Mouse (Mus musculus) heart, adult 2 months (tissue): ENCODE measurements around the gene Sod3. TPM values are rescaled to one million over a fixed set of nuclear protein-coding genes. Genes with fewer than 3 reads are reported as not detected.
A peak's percentile ranks its signal among the peaks of the same experiment; 100 is the strongest.

Source experiments
- DNase-seq, 2 experiments: peaks; one replicate each; pipeline ENCODE4 v3.0.0; 2021
- H3K27ac ChIP-seq: fragments of 200-600 bp; 2 replicates; pipeline ENCODE4 v1.8.1; 2022
- H3K27me3 ChIP-seq: fragments of 200-500 bp; 2 replicates; pipeline ENCODE4 v1.6.1; 2012; ENCODE audit warnings: mild to moderate bottlenecking, low read length, inconsistent platforms, mixed read lengths; ENCODE audit not compliant: control insufficient read depth, insufficient read depth
- H3K36me3 ChIP-seq: fragments of 200-500 bp; 2 replicates; pipeline ENCODE4 v1.6.1; 2012; ENCODE audit warnings: low read length, inconsistent platforms; ENCODE audit not compliant: control insufficient read depth, insufficient read depth
- H3K4me1 ChIP-seq: fragments of 200-500 bp; 2 replicates; pipeline ENCODE4 v1.6.1; 2011; ENCODE audit warnings: low read length; ENCODE audit not compliant: control insufficient read depth, insufficient read depth
- H3K4me3 ChIP-seq: fragments of 200-600 bp; 2 replicates; pipeline ENCODE4 v1.8.1; 2022
- H3K79me2 ChIP-seq: fragments of 200-500 bp; replicated peaks from 2 replicates; pipeline ENCODE4 v1.6.1; 2012; ENCODE audit warnings: mild to moderate bottlenecking, inconsistent platforms, low read length, moderate library complexity, mixed read lengths; ENCODE audit not compliant: control insufficient read depth, insufficient read depth
- H3K9ac ChIP-seq: fragments of 200-500 bp; 2 replicates; pipeline ENCODE4 v1.6.1; 2012; ENCODE audit warnings: low read depth, mild to moderate bottlenecking, control low read depth, inconsistent platforms, low read length, mixed read lengths
- CTCF ChIP-seq: fragments of 200-600 bp; IDR thresholded peaks from 2 replicates; pipeline ENCODE4 v1.8.1; 2022; ENCODE audit warnings: antibody characterized with exemption, mild to moderate bottlenecking, moderate library complexity
- EP300 ChIP-seq: fragments of 200-500 bp; IDR thresholded peaks from 2 replicates; pipeline ENCODE4 v1.6.1; 2011; ENCODE audit warnings: low read depth, low read length, control low read depth; ENCODE audit not compliant: insufficient read depth
- POLR2A ChIP-seq: fragments of 200-500 bp; IDR thresholded peaks from 2 replicates; pipeline ENCODE4 v1.6.1; 2011; ENCODE audit warnings: mild to moderate bottlenecking, low read depth, low read length, control low read depth; ENCODE audit not compliant: insufficient read depth
- WGBS: fragments of 180-500 bp; shearing (Covaris S2); methylation state at CpG from one replicate; pipeline ENCODE4 v1.1.7; 2018; 5-methylcytosine and 5-hydroxymethylcytosine counted together
- intact Hi-C: fragments of 180-260 bp; cut with DNase I; formaldehyde crosslinking; loops from one replicate; pipeline ENCODE4 v1.15.1; 2025
- long read RNA-seq: library from polyadenylated mRNA; stranded (forward); transcript quantifications from one replicate; pipeline ENCODE4 v2.0.0, GENCODE M21; 2021
- polyA plus RNA-seq: library from polyadenylated mRNA; depleted of rRNA; stranded (reverse); fragments of >200 nt; gene quantifications from 2 replicates; pipeline ENCODE4 v1.2.3, GENCODE M21; 2012; rRNA removed
- total RNA-seq, 2 experiments: library from RNA; stranded (reverse); gene quantifications; 2 replicates each; pipeline ENCODE4 v1.2.3; 2021

Sod3 gene
- total RNA-seq (10 to 100 TPM; 14.8 to 15.1 TPM), polyA plus RNA-seq (31.4 and 42.8 TPM in 2 replicates)
- long read RNA-seq, transcript Sod3-201 (2 exons, 3,738 nt), result major isoform, 36 of 40 reads
- long read RNA-seq, partial matches to known transcripts, result 3 of 40 reads
- long read RNA-seq, other reads (novel, unspliced or antisense), result 1 of 40 reads

GRCm38 (mm10) chr5:52363468-52364150 lies at the start of gene Sod3:
TSS of gene Sod3 (plus strand) at chr5:52363791.
- 13% methylated on average over 11 of the region's 11 CpGs for WGBS
- H3K9ac ChIP-seq, result peak within 1 kb of the TSS; percentile 59
- H3K4me1 ChIP-seq, result peaks cover 3% of the 10 kb centered on the region
- peak within 1 kb of the TSS; percentile 41 for H3K4me3 ChIP-seq
- no peaks in the 10 kb centered on the region for H3K36me3 ChIP-seq
- peak; percentile 79 to 88 for DNase-seq
- peak within 1 kb of the TSS; percentile 62 for H3K27ac ChIP-seq
- no peaks in the 10 kb centered on the region for H3K79me2 ChIP-seq
- intact Hi-C loops, result no loop called here
- TF ChIP-seq POLR2A (peak; percentile 70), CTCF (peak; percentile 28; the same call in 1 of the 2 replicates), EP300 (0 out of 2 replicates have a peak, but pooled peaks have one; percentile 7)
- no peaks in the 10 kb centered on the region for H3K27me3 ChIP-seq

DNA sequence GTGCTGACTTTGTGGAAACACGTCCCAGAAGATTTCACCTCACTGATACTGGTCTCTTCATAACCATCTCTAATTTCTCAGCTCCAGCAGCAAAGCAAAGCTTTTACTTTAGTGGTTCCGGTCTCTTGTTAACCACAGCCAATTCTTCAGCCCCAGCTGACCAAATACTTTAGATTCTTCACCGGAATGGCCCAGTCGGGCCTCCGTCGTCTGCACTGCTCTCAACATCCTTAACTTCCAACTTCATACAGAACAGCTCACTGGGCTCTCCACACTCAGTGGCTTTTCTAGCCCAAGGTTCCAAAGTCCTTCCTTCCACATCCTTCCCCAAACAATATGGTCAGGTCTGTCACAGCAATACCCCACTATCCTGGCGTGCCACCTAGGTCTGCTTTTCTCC lies 46.7 kb upstream of the Sod3 start:
- DNase-seq, result peak in 1 of 2 experiments; percentile 12
- H3K27me3 ChIP-seq, result no peaks in the 10 kb centered on the region
- TF ChIP-seq EP300 (no peak), CTCF (no peak), POLR2A (no peak)
- no peak overlapping the region for H3K9ac ChIP-seq
- no peak overlapping the region for H3K4me3 ChIP-seq
- H3K27ac ChIP-seq, result no peak overlapping the region
- H3K4me1 ChIP-seq, result no peaks in the 10 kb centered on the region
- intact Hi-C loops, result no loop called here
- H3K36me3 ChIP-seq, result no peaks in the 10 kb centered on the region
- no peaks in the 10 kb centered on the region for H3K79me2 ChIP-seq
- 67% methylated on average over 7 of the region's 7 CpGs for WGBS

DNA sequence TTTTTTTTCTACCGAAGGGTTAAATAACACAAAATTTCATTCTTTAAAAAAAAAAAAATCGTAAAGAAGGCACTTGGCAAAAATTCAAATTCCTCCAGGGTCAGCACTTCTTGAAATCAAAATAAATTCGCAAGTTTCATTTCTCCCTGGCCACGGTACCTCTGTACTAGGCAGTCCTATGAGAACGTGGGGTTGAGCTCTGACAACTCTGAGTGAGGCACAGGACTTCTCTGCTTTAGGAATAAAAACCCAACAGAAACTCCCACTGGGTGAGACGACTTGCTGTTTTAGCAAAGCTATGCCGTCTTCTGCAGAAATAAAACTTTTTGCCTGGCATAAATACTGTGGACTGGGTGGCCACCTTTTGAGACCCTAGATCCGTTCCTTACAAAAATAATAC lies 44.1 kb upstream of the Sod3 start:
- no peak overlapping the region for H3K27ac ChIP-seq
- no peak overlapping the region for H3K9ac ChIP-seq
- intact Hi-C loops, result no loop called here
- H3K36me3 ChIP-seq, result no peaks in the 10 kb centered on the region
- H3K79me2 ChIP-seq, result no peaks in the 10 kb centered on the region
- 40% methylated on average over 8 of the region's 8 CpGs for WGBS
- no peak for TF ChIP-seq CTCF
- TF ChIP-seq POLR2A, result no peak
- TF ChIP-seq EP300, result no peak
- no peaks in the 10 kb centered on the region for H3K4me1 ChIP-seq
- DNase-seq, result no peak
- no peak overlapping the region for H3K4me3 ChIP-seq
- H3K27me3 ChIP-seq, result no peaks in the 10 kb centered on the region

DNA sequence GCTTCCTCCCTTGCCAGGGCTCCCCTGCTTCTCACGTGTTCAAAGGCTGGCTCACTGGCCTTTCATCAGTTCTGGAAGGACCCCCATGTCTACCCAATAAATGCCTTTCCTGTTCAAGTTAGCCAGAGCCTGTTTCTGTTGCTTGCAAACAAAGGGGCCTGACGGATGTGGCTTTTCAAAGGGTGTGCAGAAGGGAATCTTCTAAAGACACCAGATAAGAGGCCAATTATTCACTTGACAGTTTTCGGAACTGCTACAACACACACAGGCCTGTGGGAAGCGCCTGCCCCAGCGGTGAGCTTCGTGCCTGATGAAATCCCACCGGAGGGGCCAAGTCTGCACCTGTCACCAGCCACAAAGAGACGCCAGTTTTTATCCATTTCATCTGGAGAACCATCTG lies 31.5 kb upstream of the Sod3 start:
- Histone ChIP-seq H3K9ac (no peak overlapping the region), H3K4me1 (no peaks in the 10 kb centered on the region), H3K79me2 (no peaks in the 10 kb centered on the region), H3K36me3 (no peaks in the 10 kb centered on the region), H3K4me3 (no peak overlapping the region), H3K27me3 (no peaks in the 10 kb centered on the region), H3K27ac (no peak overlapping the region)
- TF ChIP-seq POLR2A, result no peak
- TF ChIP-seq CTCF, result no peak
- TF ChIP-seq EP300, result no peak
- intact Hi-C loops, result no loop called here
- no peak for DNase-seq
- WGBS, result 46% methylated on average over 8 of the region's 8 CpGs

DNA sequence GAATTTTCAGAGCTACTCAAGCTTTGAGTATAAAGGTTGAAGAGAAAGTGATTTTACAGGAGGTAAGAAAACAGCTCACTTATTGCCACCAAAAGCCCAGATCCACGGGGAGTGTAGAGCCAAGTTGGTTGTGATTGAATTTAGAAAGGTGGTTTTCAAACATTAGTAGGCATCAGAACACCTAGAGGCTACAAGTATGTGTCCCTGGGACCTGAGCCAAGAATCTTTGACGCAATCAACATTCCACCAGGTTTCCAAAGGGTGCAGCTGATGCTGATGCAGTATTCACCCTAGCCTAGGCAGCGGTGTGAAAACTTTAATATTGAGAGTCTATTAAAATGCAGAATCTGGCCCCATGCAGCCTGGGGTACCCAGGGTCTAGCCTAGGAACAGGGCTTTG lies 28.0 kb upstream of the Sod3 start:
- intact Hi-C loops, result no loop called here
- H3K79me2 ChIP-seq, result no peaks in the 10 kb centered on the region
- no peak overlapping the region for H3K27ac ChIP-seq
- no peak overlapping the region for H3K4me3 ChIP-seq
- 50% methylated on average over 3 of the region's 3 CpGs for WGBS
- TF ChIP-seq CTCF (no peak), EP300 (no peak), POLR2A (no peak)
- no peak for DNase-seq
- H3K9ac ChIP-seq, result no peak overlapping the region
- H3K36me3 ChIP-seq, result no peaks in the 10 kb centered on the region
- H3K27me3 ChIP-seq, result no peaks in the 10 kb centered on the region
- no peaks in the 10 kb centered on the region for H3K4me1 ChIP-seq

GRCm38 (mm10) chr5:52339134-52339533 lies 24.5 kb upstream of the Sod3 start:
- Histone ChIP-seq H3K27ac (no peak overlapping the region), H3K9ac (no peak overlapping the region), H3K4me3 (no peak overlapping the region), H3K36me3 (no peaks in the 10 kb centered on the region), H3K4me1 (peaks cover 1% of the 10 kb centered on the region; the same call in 1 of the 2 replicates), H3K79me2 (no peaks in the 10 kb centered on the region), H3K27me3 (no peaks in the 10 kb centered on the region)
- WGBS, result 67% methylated on average over 2 of the region's 2 CpGs
- intact Hi-C loops, result no loop called here
- DNase-seq, result no peak
- TF ChIP-seq CTCF, result no peak
- no peak for TF ChIP-seq POLR2A
- no peak for TF ChIP-seq EP300
